Mouse (Mus musculus) CH12.LX (cell line): ENCODE data around the gene Cacna2d2. TPM values are rescaled to one million over a fixed set of nuclear protein-coding genes. Genes with fewer than 3 reads are reported as not detected.

ENCODE experiments used
- DNase-seq: peaks from one replicate; pipeline ENCODE4 v3.0.0-alpha.2; 2013; ENCODE audit errors: extremely low read depth
- H3K27ac ChIP-seq: 2 replicates; pipeline ENCODE4 v1.5.1; 2012; ENCODE audit warnings: low read depth, mild to moderate bottlenecking, control low read depth, moderate library complexity; ENCODE audit not compliant: insufficient read depth
- H3K27me3 ChIP-seq: replicated peaks from 2 replicates; pipeline ENCODE3; 2012; ENCODE audit warnings: inconsistent platforms
- H3K36me3 ChIP-seq, 2 experiments: replicated peaks in 1 of 2; 2 replicates each; pipeline versions ENCODE3 to v1.6.1; 2012; ENCODE audit warnings: inconsistent platforms in 1 of 2, low read length in 1 of 2, mild to moderate bottlenecking in 1 of 2, mixed read lengths in 1 of 2, moderate library complexity in 1 of 2; ENCODE audit not compliant: control insufficient read depth in 1 of 2, insufficient read depth in 1 of 2
- H3K4me1 ChIP-seq, 2 experiments: 2 replicates each; pipeline ENCODE4 v1.6.1; 2012; ENCODE audit warnings: inconsistent platforms in 1 of 2, moderate library complexity in 1 of 2; ENCODE audit not compliant: insufficient read depth in 2 of 2, control insufficient read depth in 1 of 2
- H3K4me2 ChIP-seq: 2 replicates; pipeline ENCODE4 v1.6.1; 2012; ENCODE audit warnings: low read depth, mild to moderate bottlenecking, control low read depth; ENCODE audit not compliant: poor library complexity, insufficient read depth, severe bottlenecking
- H3K4me3 ChIP-seq, 3 experiments: fragments of 150-350 bp in 1 of 3; sonication (generic) in 1 of 3; replicated peaks in 1 of 3; 2 replicates each; pipeline versions ENCODE3 to v1.5.1; 2011 to 2012; ENCODE audit warnings: low read depth in 2 of 3, low read length in 2 of 3, mild to moderate bottlenecking in 2 of 3, moderate library complexity in 2 of 3, control low read depth in 1 of 3, improper control_type of control experiment in 1 of 3, inconsistent platforms in 1 of 3, mixed read lengths in 1 of 3; ENCODE audit not compliant: poor library complexity in 1 of 3
- H3K79me2 ChIP-seq: replicated peaks from 2 replicates; pipeline ENCODE4 v1.6.1; 2012; ENCODE audit warnings: mild to moderate bottlenecking, moderate library complexity; ENCODE audit not compliant: control insufficient read depth, poor library complexity, insufficient read depth, severe bottlenecking; ENCODE audit errors: extremely low read depth
- H3K9ac ChIP-seq: 2 replicates; pipeline ENCODE4 v1.6.1; 2012; ENCODE audit warnings: low read depth, mild to moderate bottlenecking, control low read depth, moderate library complexity; ENCODE audit not compliant: insufficient read depth
- H3K9me3 ChIP-seq: replicated peaks from 2 replicates; pipeline ENCODE3; 2012; ENCODE audit warnings: low read length, inconsistent platforms, mixed read lengths
- BHLHE40 ChIP-seq: IDR thresholded peaks from 2 replicates; pipeline ENCODE4 v1.6.1; 2011; ENCODE audit warnings: mild to moderate bottlenecking, low read depth, low read length, improper control_type of control experiment
- CHD1 ChIP-seq: IDR thresholded peaks from 2 replicates; pipeline ENCODE4 v1.6.1; 2012; ENCODE audit warnings: low read depth, low read length, improper control_type of control experiment, inconsistent platforms
- CTCF ChIP-seq, 2 experiments: IDR thresholded peaks in 1 of 2; conservative IDR thresholded peaks in 1 of 2; 2 replicates each; pipeline ENCODE4 v1.5.1; 2011 to 2012; ENCODE audit warnings: low read depth in 2 of 2, low read length in 2 of 2, improper control_type of control experiment in 1 of 2, inconsistent platforms in 1 of 2, mild to moderate bottlenecking in 1 of 2, moderate library complexity in 1 of 2
- E2F4 ChIP-seq: IDR thresholded peaks from 2 replicates; pipeline ENCODE4 v1.6.1; 2011; ENCODE audit warnings: low read depth, low read length, improper control_type of control experiment; ENCODE audit not compliant: insufficient replicate concordance
- EP300 ChIP-seq: IDR thresholded peaks from 2 replicates; pipeline ENCODE4 v1.6.1; 2011; ENCODE audit warnings: low read length, improper control_type of control experiment
- JUN ChIP-seq: IDR thresholded peaks from 2 replicates; pipeline ENCODE4 v1.6.1; 2011; ENCODE audit warnings: low read depth, mild to moderate bottlenecking, low read length, improper control_type of control experiment, moderate library complexity; ENCODE audit not compliant: insufficient read depth
- MAFK ChIP-seq: IDR thresholded peaks from 2 replicates; pipeline ENCODE4 v1.6.1; 2011; ENCODE audit warnings: low read length, improper control_type of control experiment; ENCODE audit not compliant: insufficient replicate concordance
- MAX ChIP-seq: IDR thresholded peaks from 2 replicates; pipeline ENCODE4 v1.6.1; 2011; ENCODE audit warnings: low read length, improper control_type of control experiment
- MAZ ChIP-seq: IDR thresholded peaks from 2 replicates; pipeline ENCODE4 v1.6.1; 2012; ENCODE audit warnings: low read depth, mild to moderate bottlenecking, inconsistent platforms, low read length, improper control_type of control experiment, moderate library complexity
- MEF2A ChIP-seq: IDR thresholded peaks from 2 replicates; pipeline ENCODE4 v1.6.1; 2014; ENCODE audit warnings: low read depth, mild to moderate bottlenecking, inconsistent platforms, low read length, improper control_type of control experiment, borderline replicate concordance
- MXI1 ChIP-seq: IDR thresholded peaks from 2 replicates; pipeline ENCODE4 v1.6.1; 2011; ENCODE audit warnings: mild to moderate bottlenecking, low read depth, low read length, improper control_type of control experiment
- MYC ChIP-seq: IDR thresholded peaks from 2 replicates; pipeline ENCODE4 v1.6.1; 2011; ENCODE audit warnings: low read depth, mild to moderate bottlenecking, improper control_type of control experiment, low read length
- NELFE ChIP-seq: IDR thresholded peaks from 2 replicates; pipeline ENCODE4 v1.6.1; 2011; ENCODE audit warnings: low read depth, low read length, improper control_type of control experiment
- POLR2AphosphoS2 ChIP-seq: IDR thresholded peaks from 2 replicates; pipeline ENCODE4 v1.6.1; 2011; ENCODE audit warnings: low read depth, low read length, improper control_type of control experiment
- RAD21 ChIP-seq: IDR thresholded peaks from 2 replicates; pipeline ENCODE4 v1.6.1; 2011; ENCODE audit warnings: low read depth, mild to moderate bottlenecking, low read length, improper control_type of control experiment, moderate library complexity
- RCOR1 ChIP-seq: conservative IDR thresholded peaks from 2 replicates; pipeline ENCODE4 v1.6.1; 2012; ENCODE audit warnings: low read depth, mild to moderate bottlenecking, inconsistent platforms, low read length, improper control_type of control experiment
- SIN3A ChIP-seq: IDR thresholded peaks from 2 replicates; pipeline ENCODE4 v1.6.1; 2012; ENCODE audit warnings: low read length, improper control_type of control experiment, inconsistent platforms
- USF1 ChIP-seq: IDR thresholded peaks from 2 replicates; pipeline ENCODE4 v1.6.1; 2014; ENCODE audit warnings: low read depth, mild to moderate bottlenecking, inconsistent platforms, low read length, improper control_type of control experiment
- USF2 ChIP-seq: conservative IDR thresholded peaks from 2 replicates; pipeline ENCODE4 v1.6.1; 2011; ENCODE audit warnings: low read depth, low read length, improper control_type of control experiment
- ZC3H11A ChIP-seq: IDR thresholded peaks from 2 replicates; pipeline ENCODE4 v1.6.1; 2012; ENCODE audit warnings: low read depth, mild to moderate bottlenecking, inconsistent platforms, low read length, improper control_type of control experiment
- ZKSCAN1 ChIP-seq: IDR thresholded peaks from 2 replicates; pipeline ENCODE4 v1.6.1; 2012; ENCODE audit warnings: low read depth, inconsistent platforms, low read length, improper control_type of control experiment, borderline replicate concordance
- dilution Hi-C: fragments of 300-500 bp; cut with MboI; formaldehyde crosslinking; loops from 2 replicates; pipeline ENCODE4 v1.14.3; 2020; ENCODE audit warnings: low sequenced_read_pairs; ENCODE audit not compliant: extremely low pct_unique_long_range_greater_than_20kb, extremely low pct_ligation_motif_present
- in situ Hi-C: fragments of 300-500 bp; cut with MboI; formaldehyde crosslinking; loops from 3 replicates; pipeline ENCODE4 v1.14.3; 2019; ENCODE audit warnings: low sequenced_read_pairs, low pct_ligation_motif_present, low pct_unique_long_range_greater_than_20kb, mixed read lengths
- polyA plus RNA-seq: library from polyadenylated mRNA; unstranded; fragments of >175 nt; gene quantifications from 2 replicates; pipeline ENCODE4 v1.2.1, GENCODE M21; 2012; ENCODE audit warnings: low read depth; ENCODE audit not compliant: insufficient read length
- total RNA-seq, 2 experiments: library from RNA; depleted of rRNA; stranded (reverse); fragments of 300-350 nt in 1 of 2; fragments of >200 nt in 1 of 2; gene quantifications; 2 replicates each; pipeline ENCODE4 v1.2.3; 2012 to 2014

Gene Cacna2d2
- total and polyA plus RNA-seq, 3 experiments = 0.04 TPM; not detected in 2

- H3K4me1 ChIP-seq = no peaks in the 10 kb centered on the region
- H3K36me3 ChIP-seq = no peaks in the 10 kb centered on the region
- no peaks in the 10 kb centered on the region for H3K79me2 ChIP-seq
- H3K4me3 ChIP-seq = no peak overlapping the region
- TF ChIP-seq USF2 (no peak), CHD1 (no peak), ZC3H11A (no peak), MAX (no peak), NELFE (no peak), CTCF (conservative IDR thresholded peaks at IDR 0.05 in 1 of 2, IDR thresholded peaks at IDR 0.05 in 1 of 2; ENCODE audit: low read depth in 2 of 2, low read length in 2 of 2) (no peak), RAD21 (no peak), SIN3A (no peak), E2F4 (no peak), EP300 (no peak), USF1 (no peak), MEF2A (no peak), MAZ (no peak), POLR2AphosphoS2 (no peak), JUN (no peak)
- in situ Hi-C loops (no loop called here), dilution Hi-C loops (no loop called here)
- H3K27me3 ChIP-seq = peaks cover 87% of the 10 kb centered on the region
- no peak overlapping the region for H3K4me2 ChIP-seq
- peaks cover 4% of the 10 kb centered on the region for H3K9me3 ChIP-seq
- no peak overlapping the region for H3K27ac ChIP-seq
- H3K9ac ChIP-seq = no peak overlapping the region
- no peak for DNase-seq
Observed at GRCm38 (mm10) chr9:107453151-107453550, 53.7 kb downstream of the Cacna2d2 start.

- Histone ChIP-seq H3K27me3 (peaks cover 92% of the 10 kb centered on the region), H3K27ac (no peak overlapping the region), H3K36me3 (no peaks in the 10 kb centered on the region), H3K4me2 (no peak overlapping the region), H3K79me2 (no peaks in the 10 kb centered on the region), H3K4me3 (no peak overlapping the region), H3K4me1 (peaks cover 0 to 3% of the 10 kb centered on the region in 2 experiments; a peak in 2 of 4 replicates), H3K9me3 (no peaks in the 10 kb centered on the region), H3K9ac (no peak overlapping the region)
- DNase-seq = no peak
- in situ Hi-C loops (no loop called here), dilution Hi-C loops (no loop called here)
- TF ChIP-seq RCOR1 = no peak
- no peak for TF ChIP-seq MAFK
- TF ChIP-seq EP300 = no peak
- no peak for TF ChIP-seq BHLHE40
- TF ChIP-seq MYC = no peak
- TF ChIP-seq ZKSCAN1 = no peak
- no peak for TF ChIP-seq MXI1
- no peak for TF ChIP-seq MEF2A
Observed at GRCm38 (mm10) chr9:107456667-107457066, 57.3 kb downstream of the Cacna2d2 start.
